Mouse (Mus musculus): Measurements from ENCODE around the gene Atp8b3.

- TF ChIP-seq CTCF (IDR thresholded peaks at IDR 0.05; ENCODE audit: borderline replicate concordance, extremely low read depth, insufficient read depth, insufficient read length), result no peak
- TF ChIP-seq POLR2A (IDR thresholded peaks at IDR 0.05; ENCODE audit: borderline replicate concordance, extremely low read depth, insufficient read depth, insufficient read length, poor library complexity, severe bottlenecking), result no peak
Observed at GRCm38 (mm10) chr10:80532783-80533182, 6.1 kb downstream of the Atp8b3 start.

All from brain, embryonic 14.5 days (tissue).